Mouse (Mus musculus) limb, embryonic 15.5 days (tissue): ENCODE results near the gene Apobec4. TPM values are rescaled to one million over a fixed set of nuclear protein-coding genes. Genes with fewer than 3 reads are reported as not detected.
"Not testable (repeated sequence)": the region's sequence is repeated elsewhere in the genome, so short reads cannot be mapped to it uniquely, and the experiment has no call there.

Experiments
- ATAC-seq: fragments of 200-750 bp; cut with Nextera tagmentation; 2 replicates; pipeline ENCODE4 v1.8.0; 2017; ENCODE audit warnings: low read depth, moderate TSS enrichment; ENCODE audit not compliant: insufficient number of reproducible peaks, low FRiP score, low TSS enrichment
- H3K27ac ChIP-seq: fragments of 300-500 bp; sonication (generic); 2 replicates; pipeline ENCODE4 v1.5.1; 2015; ENCODE audit warnings: moderate library complexity, mild to moderate bottlenecking, inconsistent platforms
- H3K27me3 ChIP-seq: fragments of 300-500 bp; sonication (generic); 2 replicates; pipeline ENCODE4 v1.6.1; 2015; ENCODE audit warnings: inconsistent platforms
- H3K36me3 ChIP-seq: fragments of 300-500 bp; sonication (generic); 2 replicates; pipeline ENCODE4 v1.6.1; 2015; ENCODE audit warnings: inconsistent platforms
- H3K4me1 ChIP-seq: fragments of 300-500 bp; sonication (generic); 2 replicates; pipeline ENCODE4 v1.6.1; 2015; ENCODE audit warnings: inconsistent platforms
- H3K4me2 ChIP-seq: fragments of 300-500 bp; sonication (generic); 2 replicates; pipeline ENCODE4 v1.6.1; 2015; ENCODE audit warnings: mild to moderate bottlenecking, inconsistent platforms
- H3K4me3 ChIP-seq: fragments of 300-500 bp; sonication (generic); 2 replicates; pipeline ENCODE4 v1.5.1; 2015; ENCODE audit warnings: mild to moderate bottlenecking, inconsistent platforms
- H3K9ac ChIP-seq: fragments of 300-500 bp; sonication (generic); 2 replicates; pipeline ENCODE4 v1.6.1; 2015; ENCODE audit warnings: inconsistent platforms
- H3K9me3 ChIP-seq: fragments of 300-500 bp; sonication (generic); 2 replicates; pipeline ENCODE4 v1.6.1; 2016; ENCODE audit warnings: inconsistent platforms
- WGBS: fragments of 180-500 bp; shearing (Covaris S2); methylation state at CpG from one replicate; pipeline ENCODE4 v1.1.7; 2015; 5-methylcytosine and 5-hydroxymethylcytosine counted together
- polyA plus RNA-seq: library from polyadenylated mRNA; unstranded; fragments of >200 nt; fragmentation: Nextera tagmentation; extraction: Ambion mirVana; gene quantifications from 2 replicates; pipeline ENCODE4 v1.2.1, GENCODE M21; 2015

The Apobec4 gene
- polyA plus RNA-seq, 1 experiment from 2014 or later = not detected

DNA sequence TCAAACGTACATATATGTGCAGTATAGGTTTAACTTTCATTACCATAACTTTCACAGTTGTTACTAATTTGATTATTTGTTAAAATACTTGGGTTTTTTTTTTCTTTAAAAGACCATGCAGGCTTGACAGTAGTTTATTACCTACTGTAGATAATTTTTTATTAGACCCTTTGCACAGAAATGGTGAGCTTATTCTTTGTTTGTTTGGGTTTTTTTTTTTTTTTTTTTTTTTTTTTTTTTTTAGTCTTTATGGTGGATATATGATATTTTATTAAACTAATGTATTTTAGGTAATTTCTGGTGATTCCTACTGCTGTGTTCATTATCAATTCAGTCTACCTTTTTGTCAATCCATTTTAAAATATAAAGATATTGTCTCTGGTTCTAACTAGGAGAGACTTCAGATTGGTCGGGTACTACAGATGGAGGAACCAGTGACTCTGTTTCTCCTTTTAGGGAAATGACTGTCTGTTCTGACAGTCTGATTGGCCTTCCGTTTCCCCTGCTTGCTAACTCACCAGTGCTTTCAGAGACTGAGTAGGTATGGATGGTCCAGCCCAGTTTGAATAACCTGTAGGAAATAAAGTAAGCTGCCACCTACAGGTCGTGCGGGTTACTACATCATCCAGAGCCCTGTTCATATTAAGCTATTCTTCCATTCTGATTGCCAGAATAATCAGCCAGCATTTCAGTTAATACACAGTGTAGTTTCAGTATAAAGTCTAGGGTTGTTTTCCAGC is 17.6 kb downstream of the Apobec4 start:
- H3K27ac ChIP-seq = no peak overlapping the region
- no peak overlapping the region for H3K9ac ChIP-seq
- H3K27me3 ChIP-seq = no peaks in the 10 kb centered on the region; the same call in 1 of the 2 replicates
- ATAC-seq = no peak
- H3K4me2 ChIP-seq = peak overlapping the region; percentile 97
- H3K36me3 ChIP-seq = peaks cover 30% of the 10 kb centered on the region
- 9% methylated on average over 5 of the region's 5 CpGs for WGBS
- no peaks in the 10 kb centered on the region for H3K9me3 ChIP-seq
- peak overlapping the region; percentile 99 for H3K4me3 ChIP-seq
- H3K4me1 ChIP-seq = peaks cover 13% of the 10 kb centered on the region

DNA sequence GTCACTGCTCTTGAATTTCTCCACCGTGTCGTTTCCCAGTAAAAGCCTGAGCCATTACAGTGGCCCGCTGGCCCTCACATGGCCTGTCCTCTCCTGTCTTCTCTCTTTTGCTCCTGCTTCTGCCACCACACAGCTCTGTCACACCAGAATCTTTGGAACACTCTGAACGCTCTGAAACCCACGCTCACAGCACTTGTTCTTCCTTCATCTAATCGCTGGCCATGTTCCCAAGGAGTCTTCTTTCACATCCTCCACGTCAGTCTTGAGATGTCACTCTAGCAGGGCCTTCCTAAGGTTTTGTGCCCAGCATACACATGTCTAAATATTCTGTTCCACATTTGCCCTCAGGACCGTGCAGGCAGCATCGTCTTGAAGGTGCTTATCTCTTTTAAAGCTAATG is 20.7 kb downstream of the Apobec4 start:
- WGBS = 87% methylated on average over 9 of the region's 9 CpGs

DNA sequence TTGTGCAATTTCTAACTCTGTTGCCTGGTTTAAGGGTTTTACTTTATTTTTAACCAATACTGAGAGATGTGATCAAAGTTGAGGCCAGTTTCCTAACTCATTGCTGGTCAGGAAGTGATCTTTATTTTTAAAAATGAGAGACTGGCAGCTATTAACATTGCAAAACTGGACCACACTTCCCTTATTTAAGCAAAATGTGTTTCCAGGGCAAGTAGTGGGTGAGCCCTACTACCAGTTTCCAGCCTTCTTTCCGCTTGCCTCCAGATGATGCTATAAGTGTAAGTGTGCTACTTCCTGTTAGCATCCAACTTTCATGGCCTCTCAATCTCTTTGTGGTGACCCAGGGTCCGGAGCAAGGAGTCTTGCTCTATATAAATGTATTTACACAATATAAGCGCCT is 24.2 kb downstream of the Apobec4 start:
- not testable (repeated sequence) for ATAC-seq
- H3K36me3 ChIP-seq = peaks cover 62% of the 10 kb centered on the region

More for the DNA sequence above, 20.7 kb downstream of the Apobec4 start:
- ATAC-seq = no peak
- Histone ChIP-seq H3K27me3 (no peaks in the 10 kb centered on the region), H3K4me3 (no peak overlapping the region), H3K9ac (no peak overlapping the region), H3K9me3 (no peaks in the 10 kb centered on the region), H3K4me1 (peaks cover 8% of the 10 kb centered on the region), H3K27ac (no peak overlapping the region), H3K4me2 (no peak overlapping the region), H3K36me3 (peaks cover 58% of the 10 kb centered on the region)

DNA sequence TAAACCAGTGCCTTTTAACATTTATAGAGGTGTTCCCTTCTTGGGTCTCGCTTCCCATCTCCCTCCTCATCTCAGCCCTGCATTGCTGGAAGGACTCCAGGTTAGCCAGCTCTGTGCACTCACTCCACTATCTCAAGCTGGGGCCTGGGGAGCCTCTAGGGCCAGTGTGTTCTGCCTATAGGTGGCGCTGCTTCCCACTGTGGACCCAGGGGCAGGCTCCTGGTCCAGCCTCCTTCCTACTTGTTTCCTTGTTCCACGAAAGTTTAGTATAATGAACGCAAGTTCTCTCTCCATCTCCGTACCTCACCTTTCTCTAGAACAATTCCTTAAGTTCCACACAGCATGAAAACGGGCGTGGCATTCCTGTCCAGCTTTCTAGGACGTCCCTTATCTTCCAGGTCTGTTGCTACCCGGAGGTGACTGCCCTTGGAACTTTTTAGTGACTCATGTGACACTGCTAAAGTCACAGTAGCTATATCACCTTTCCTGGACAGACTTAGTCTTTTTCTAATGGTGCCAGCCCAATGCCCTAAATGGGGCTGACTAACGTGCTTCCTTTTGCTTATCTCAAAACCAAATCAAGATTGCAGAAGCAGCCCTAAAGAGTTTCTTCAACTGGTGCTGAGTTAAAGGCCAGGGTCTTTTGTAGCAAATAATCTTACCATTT is 28.9 kb downstream of the Apobec4 start:
- 34% methylated on average over 10 of the region's 10 CpGs for WGBS
- peaks cover 25% of the 10 kb centered on the region for H3K36me3 ChIP-seq

More for the DNA sequence above, 24.2 kb downstream of the Apobec4 start:
- H3K4me2 ChIP-seq, H3K27ac ChIP-seq, H3K27me3 ChIP-seq, H3K9ac ChIP-seq, H3K9me3 ChIP-seq, H3K4me3 ChIP-seq, H3K4me1 ChIP-seq: not testable (repeated sequence)
- 88% methylated on average over 3 of the region's 3 CpGs for WGBS

DNA sequence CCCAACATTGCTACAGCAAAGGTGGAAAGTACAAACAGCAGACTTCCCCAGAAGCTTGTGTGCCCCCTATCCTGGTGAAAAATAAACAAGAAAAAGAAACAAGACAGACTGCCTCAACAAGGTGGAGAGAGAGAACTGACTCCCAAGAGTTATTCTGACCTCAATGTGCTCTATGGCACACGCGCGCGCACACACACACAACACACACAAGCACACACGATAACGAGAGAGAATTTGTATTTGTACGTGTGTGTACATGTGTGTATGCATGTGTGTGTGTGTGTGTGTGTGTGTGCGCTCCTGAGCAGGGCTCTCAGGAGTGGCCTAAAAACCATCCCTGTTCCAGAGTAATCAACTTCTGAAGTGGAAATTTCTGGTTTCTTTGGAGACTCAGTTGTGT is 34.3 kb downstream of the Apobec4 start:
- ATAC-seq = no peak
- no peaks in the 10 kb centered on the region for H3K9me3 ChIP-seq
- H3K9ac ChIP-seq = no peak overlapping the region
- H3K4me1 ChIP-seq = no peaks in the 10 kb centered on the region
- no peak overlapping the region for H3K4me3 ChIP-seq
- H3K4me2 ChIP-seq = no peak overlapping the region
- no peaks in the 10 kb centered on the region for H3K36me3 ChIP-seq
- no peak overlapping the region for H3K27ac ChIP-seq
- WGBS = 96% methylated on average over 8 of the region's 8 CpGs
- no peaks in the 10 kb centered on the region for H3K27me3 ChIP-seq

More for the DNA sequence above, 28.9 kb downstream of the Apobec4 start:
- Histone ChIP-seq H3K9me3 (no peaks in the 10 kb centered on the region), H3K27ac (no peak overlapping the region), H3K4me2 (no peak overlapping the region), H3K9ac (no peak overlapping the region), H3K4me3 (no peak overlapping the region), H3K27me3 (no peaks in the 10 kb centered on the region), H3K4me1 (no peaks in the 10 kb centered on the region)
- ATAC-seq = no peak

DNA sequence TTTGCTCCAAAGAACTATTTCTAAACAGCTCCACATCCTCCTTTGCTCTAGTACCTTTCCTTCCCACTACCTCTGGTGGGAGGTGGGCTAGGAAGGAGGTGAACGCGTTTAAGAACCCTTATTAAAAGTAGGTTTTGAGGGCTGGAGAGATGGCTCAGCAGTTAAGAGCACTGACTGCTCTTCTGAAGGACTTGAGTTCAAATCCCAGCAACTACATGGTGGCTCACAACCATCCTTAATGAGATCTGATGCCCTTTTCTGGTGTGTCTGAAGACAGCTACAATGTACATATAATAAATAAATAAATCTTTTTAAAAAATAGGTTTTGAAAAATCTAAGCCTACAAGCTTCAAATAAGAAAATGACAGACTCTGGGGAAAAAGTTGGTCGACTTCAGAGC is 35.1 kb downstream of the Apobec4 start:
- H3K27ac ChIP-seq, H3K9ac ChIP-seq, H3K4me1 ChIP-seq, ATAC-seq, H3K9me3 ChIP-seq, H3K27me3 ChIP-seq, H3K36me3 ChIP-seq, H3K4me2 ChIP-seq, H3K4me3 ChIP-seq: not testable (repeated sequence)
- 80% methylated on average over 3 of the region's 3 CpGs for WGBS

DNA sequence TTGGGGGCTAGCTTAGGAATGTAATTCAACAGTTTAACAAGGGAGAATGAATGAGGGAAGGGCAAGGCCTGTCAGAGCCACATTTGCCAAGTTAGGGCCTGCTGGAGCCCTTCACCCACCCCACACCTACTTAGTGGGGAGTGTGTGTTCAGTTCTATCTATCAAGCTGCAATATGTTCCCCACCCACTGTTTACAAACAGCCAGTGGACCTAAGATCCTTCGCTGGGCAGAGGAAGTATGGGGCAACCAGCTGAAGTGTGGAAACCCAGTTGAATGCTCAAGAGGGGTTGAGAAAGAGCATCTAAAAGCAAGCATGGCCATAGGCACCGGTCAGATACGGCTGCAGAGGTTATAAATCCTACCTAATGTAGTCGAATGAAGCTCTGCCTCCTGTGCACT is 36.6 kb downstream of the Apobec4 start:
- H3K4me1 ChIP-seq = peaks cover 9% of the 10 kb centered on the region; the same call in 1 of the 2 replicates
- WGBS = 80% methylated on average over 4 of the region's 4 CpGs
- H3K36me3 ChIP-seq = no peaks in the 10 kb centered on the region
- no peaks in the 10 kb centered on the region for H3K27me3 ChIP-seq
- ATAC-seq = no peak
- no peak overlapping the region for H3K27ac ChIP-seq
- no peak overlapping the region for H3K4me3 ChIP-seq
- H3K9me3 ChIP-seq = no peaks in the 10 kb centered on the region
- H3K9ac ChIP-seq = no peak overlapping the region
- H3K4me2 ChIP-seq = no peak overlapping the region

DNA sequence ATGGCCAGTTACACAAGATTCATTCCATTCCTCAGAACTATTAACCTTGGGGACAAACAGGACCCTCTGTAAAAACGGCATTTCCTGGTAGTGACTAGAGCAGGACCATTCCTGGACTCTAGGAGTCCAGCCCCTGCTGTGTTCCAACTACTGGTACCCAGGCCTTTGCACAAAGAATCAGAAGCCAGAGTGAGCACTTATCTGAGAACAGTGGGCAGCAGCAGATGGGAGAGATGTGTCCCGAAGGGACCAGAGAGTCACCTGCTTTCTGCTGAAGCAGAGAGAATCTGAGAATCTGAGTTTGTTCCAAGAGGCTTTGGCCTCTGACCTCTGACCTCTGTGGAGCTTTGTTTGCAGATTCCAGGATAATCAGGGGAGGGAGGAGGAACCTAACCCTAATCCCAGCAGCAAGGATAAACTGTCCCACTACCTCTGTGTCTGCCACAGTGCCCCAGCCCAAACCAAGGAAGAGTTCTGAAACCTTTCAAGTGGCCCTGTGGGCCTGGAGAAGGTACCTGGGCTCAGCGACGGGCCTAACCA is 37.8 kb downstream of the Apobec4 start:
- Histone ChIP-seq H3K27ac (no peak overlapping the region), H3K4me2 (no peak overlapping the region), H3K4me1 (peaks cover 14% of the 10 kb centered on the region), H3K9ac (no peak overlapping the region), H3K36me3 (no peaks in the 10 kb centered on the region), H3K9me3 (no peaks in the 10 kb centered on the region), H3K4me3 (no peak overlapping the region), H3K27me3 (no peaks in the 10 kb centered on the region)
- WGBS = 38% methylated on average over 4 of the region's 4 CpGs
- no peak for ATAC-seq

DNA sequence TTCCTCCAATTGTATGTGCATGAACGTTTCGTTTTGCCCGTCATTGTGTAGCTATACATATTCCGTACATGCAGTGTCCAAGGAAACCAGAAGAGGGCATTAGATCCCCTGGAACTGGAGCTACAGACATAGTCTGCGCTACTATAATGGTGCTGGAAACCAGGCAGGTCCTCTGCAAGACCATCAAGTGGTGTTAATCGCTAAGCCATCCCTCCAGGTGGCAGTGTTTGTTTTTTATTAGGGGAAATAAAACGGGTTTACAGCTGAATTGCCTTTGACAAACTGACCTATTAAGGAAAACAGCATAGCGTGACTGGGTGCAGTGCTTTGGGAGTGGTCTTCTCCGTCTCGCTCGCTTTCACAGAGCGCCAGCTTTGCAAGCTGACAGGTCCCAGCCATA is 39.9 kb downstream of the Apobec4 start:
- H3K36me3 ChIP-seq = no peaks in the 10 kb centered on the region
- H3K27ac ChIP-seq = no peak overlapping the region
- H3K4me2 ChIP-seq = no peak overlapping the region; the same call in 1 of the 2 replicates
- H3K4me3 ChIP-seq = no peak overlapping the region
- H3K4me1 ChIP-seq = peaks cover 14% of the 10 kb centered on the region
- no peaks in the 10 kb centered on the region for H3K27me3 ChIP-seq
- ATAC-seq = no peak
- H3K9me3 ChIP-seq = no peaks in the 10 kb centered on the region
- WGBS = 10% methylated on average over 12 of the region's 12 CpGs
- H3K9ac ChIP-seq = no peak overlapping the region

DNA sequence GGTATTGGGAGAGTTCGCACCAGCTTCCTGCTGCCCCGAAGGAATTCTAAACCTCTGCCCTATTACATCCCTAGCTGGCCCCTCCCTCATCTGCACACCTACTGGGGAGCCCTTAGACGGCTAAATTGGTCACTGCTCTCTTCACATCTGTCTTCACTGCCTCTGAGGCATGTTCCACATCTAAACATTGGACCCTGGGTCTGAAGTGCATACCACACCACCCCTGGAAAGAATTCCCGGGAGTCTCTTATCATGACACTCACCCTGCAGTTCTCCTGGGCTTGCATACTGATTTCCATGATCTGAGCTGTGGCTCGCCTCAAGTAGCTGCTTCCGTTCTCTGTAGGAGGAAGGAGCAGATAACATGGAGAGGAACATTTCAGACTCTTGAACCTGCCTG is 40.5 kb downstream of the Apobec4 start:
- no peaks in the 10 kb centered on the region for H3K27me3 ChIP-seq
- no peak overlapping the region for H3K27ac ChIP-seq
- no peak overlapping the region; the same call in 1 of the 2 replicates for H3K4me2 ChIP-seq
- no peak overlapping the region for H3K9ac ChIP-seq
- 12% methylated on average over 6 of the region's 6 CpGs for WGBS
- no peak for ATAC-seq
- no peaks in the 10 kb centered on the region for H3K36me3 ChIP-seq
- H3K9me3 ChIP-seq = no peaks in the 10 kb centered on the region
- H3K4me1 ChIP-seq = peaks cover 14% of the 10 kb centered on the region
- no peak overlapping the region for H3K4me3 ChIP-seq

DNA sequence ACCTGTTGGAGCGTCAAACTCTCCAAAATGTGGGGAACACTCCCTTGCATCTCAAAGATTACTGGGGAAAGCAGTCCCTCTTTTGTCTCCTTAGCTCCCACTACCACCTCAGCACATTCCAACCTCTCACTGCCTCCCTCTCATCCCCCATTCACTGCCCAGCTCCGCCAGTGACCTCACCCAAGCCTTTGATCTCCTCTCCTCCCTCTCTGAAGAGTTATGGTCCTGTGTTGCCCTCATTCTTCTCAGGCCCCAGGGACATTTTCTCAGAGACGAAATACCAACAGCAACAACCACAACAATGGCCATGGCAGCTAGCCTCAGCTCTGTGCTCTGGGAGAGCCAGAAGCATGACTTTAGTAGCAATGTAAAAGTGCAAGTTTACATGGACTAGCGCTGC is 40.9 kb downstream of the Apobec4 start:
- H3K9ac ChIP-seq = no peak overlapping the region
- H3K27me3 ChIP-seq = no peaks in the 10 kb centered on the region
- peaks cover 14% of the 10 kb centered on the region for H3K4me1 ChIP-seq
- no peak overlapping the region for H3K4me2 ChIP-seq
- H3K27ac ChIP-seq = no peak overlapping the region
- no peak for ATAC-seq
- no peak overlapping the region for H3K4me3 ChIP-seq
- 33% methylated on average over 4 of the region's 4 CpGs for WGBS
- no peaks in the 10 kb centered on the region for H3K36me3 ChIP-seq
- H3K9me3 ChIP-seq = no peaks in the 10 kb centered on the region

DNA sequence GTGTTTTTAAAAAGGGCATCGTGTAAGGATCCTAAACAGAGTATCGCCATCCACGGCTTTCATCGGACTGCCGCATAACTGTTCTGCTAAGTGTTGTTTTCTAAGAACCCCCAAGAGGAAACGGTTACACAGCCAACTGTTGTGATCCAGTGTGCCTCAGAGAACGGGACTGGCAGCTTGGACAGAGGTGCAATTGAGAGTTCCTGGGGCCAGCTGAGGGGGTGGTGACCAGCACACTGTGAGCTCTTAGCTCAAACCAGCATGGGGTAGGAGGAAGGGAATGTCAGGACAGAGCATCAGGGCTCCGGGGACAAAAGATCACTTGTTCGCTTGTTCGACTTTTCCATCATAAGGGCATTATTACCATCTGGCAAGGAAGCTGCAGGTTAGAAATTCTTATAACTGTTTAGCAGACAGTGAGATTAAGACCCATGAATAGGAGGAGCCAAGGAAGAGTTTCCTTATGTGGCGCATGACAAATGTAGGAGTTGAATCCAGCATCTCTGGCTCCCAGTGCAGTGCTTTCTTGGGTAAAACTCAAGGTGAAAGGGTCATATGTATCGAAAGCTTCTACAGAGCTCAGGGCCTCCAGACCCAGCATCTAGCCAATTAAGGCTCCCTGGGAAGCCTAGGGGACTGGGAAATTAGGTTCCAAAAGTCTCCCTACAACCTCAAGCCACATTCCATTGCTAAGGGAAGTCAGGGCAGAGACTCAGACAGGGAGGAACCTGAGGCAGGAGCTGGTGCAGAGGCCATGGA is 42.6 kb downstream of the Apobec4 start:
- ATAC-seq = no peak
- 54% methylated on average over 12 of the region's 12 CpGs for WGBS
- peaks cover 14% of the 10 kb centered on the region for H3K4me1 ChIP-seq
- H3K4me3 ChIP-seq = no peak overlapping the region
- H3K27me3 ChIP-seq = no peaks in the 10 kb centered on the region
- no peak overlapping the region for H3K4me2 ChIP-seq
- no peak overlapping the region for H3K9ac ChIP-seq
- H3K27ac ChIP-seq = peak overlapping the region; percentile 54
- H3K36me3 ChIP-seq = no peaks in the 10 kb centered on the region
- no peaks in the 10 kb centered on the region for H3K9me3 ChIP-seq
